Mouse (Mus musculus): ENCODE measurements around the gene Stac2. TPM values are rescaled to one million over a fixed set of nuclear protein-coding genes. Genes with fewer than 3 reads are reported as not detected.

Stac2 gene
- total and polyA plus RNA-seq, 3 experiments, result 0.07 TPM; not detected in 2

DNA sequence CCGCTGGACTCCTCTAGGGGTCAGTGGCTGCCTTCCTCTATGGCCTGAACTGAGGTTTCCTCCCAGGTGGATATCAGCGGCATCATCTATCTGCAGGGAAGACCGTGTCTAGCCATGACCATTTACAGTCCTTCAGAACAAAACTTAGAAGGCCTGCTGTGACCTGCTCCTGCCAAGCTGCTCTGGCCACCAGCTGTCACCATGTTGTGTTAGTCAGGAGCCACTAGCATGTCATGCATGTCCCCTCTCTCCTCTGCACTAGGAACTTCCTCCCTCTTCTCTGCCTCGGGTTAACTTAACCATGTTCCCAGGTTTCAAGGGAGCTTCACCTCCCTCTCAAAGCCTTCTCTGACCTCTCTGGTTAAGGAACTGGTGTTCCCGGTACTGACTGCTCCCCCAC is 53.5 kb downstream of the Stac2 start (continued):
- TF ChIP-seq ZMIZ1 (IDR thresholded peaks at IDR 0.05; ENCODE audit: low read depth, low read length) (peak; percentile 69; the same call in 1 of the 2 replicates), MAX (IDR thresholded peaks at IDR 0.05; ENCODE audit: low read length) (peak; percentile 62), UBTF (IDR thresholded peaks at IDR 0.05; ENCODE audit: low read depth, low read length) (no peak), IRF4 (IDR thresholded peaks at IDR 0.05; ENCODE audit: low read depth, low read length) (no peak), GABPA (IDR thresholded peaks at IDR 0.05; ENCODE audit: insufficient replicate concordance, low read depth, low read length) (no peak), CTCF (conservative IDR thresholded peaks at IDR 0.05 in 1 of 2, IDR thresholded peaks at IDR 0.05 in 1 of 2; ENCODE audit: low read depth in 2 of 2, low read length in 2 of 2) (peak in 1 of 2 experiments; percentile 46; a peak in 1 of 4 replicates), USF2 (conservative IDR thresholded peaks at IDR 0.05; ENCODE audit: low read depth, low read length) (no peak), USF1 (IDR thresholded peaks at IDR 0.05; ENCODE audit: low read depth, low read length) (no peak), KAT2A (IDR thresholded peaks at IDR 0.05; ENCODE audit: insufficient replicate concordance, low read length) (0 out of 2 replicates have a peak, but pooled peaks have one; percentile 31)

DNA sequence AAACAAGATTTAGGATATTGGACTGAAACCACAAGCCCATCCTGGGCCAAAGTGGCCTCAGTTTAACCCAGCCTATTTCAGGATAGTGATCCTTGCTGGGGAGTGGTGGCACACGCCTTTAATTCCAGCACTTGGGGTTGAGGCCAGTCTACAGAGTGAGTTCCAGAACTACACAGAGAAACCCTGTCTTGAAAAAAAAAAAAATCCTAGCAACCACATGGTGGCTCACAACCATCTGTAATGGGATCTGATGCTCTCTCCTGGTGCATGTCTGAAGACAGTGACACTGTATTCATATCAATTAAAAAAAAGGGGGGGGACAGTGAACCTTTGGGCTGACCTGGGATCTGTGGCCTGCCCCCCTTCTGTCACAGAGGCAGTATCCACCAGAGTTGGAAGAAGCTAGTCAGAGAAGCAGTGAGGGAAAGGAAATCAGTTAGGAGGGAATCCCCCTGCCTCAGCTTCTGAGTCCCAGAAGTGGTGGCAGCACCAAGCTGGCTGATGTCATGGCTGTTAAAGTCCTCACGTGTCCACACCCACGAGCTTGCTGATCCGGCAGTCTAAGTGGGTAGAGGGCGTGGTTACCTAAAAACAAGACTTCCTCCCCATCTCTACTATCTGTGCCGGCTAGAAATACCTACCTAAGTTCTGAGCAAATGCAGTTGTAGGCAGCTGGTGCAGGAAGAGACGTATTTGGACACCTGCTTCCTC is 54.2 kb downstream of the Stac2 start:
- H3K9ac ChIP-seq (ENCODE audit: insufficient read depth, low read depth), result peak overlapping the region; percentile 23
- H3K9me3 ChIP-seq (replicated peaks; ENCODE audit: low read length), result no peaks in the 10 kb centered on the region
- peak overlapping the region; percentile 69 for H3K4me2 ChIP-seq (ENCODE audit: insufficient read depth, low read depth, poor library complexity, severe bottlenecking)
- peak overlapping the region in 1 of 3 experiments; percentile 23 for H3K4me3 ChIP-seq (replicated peaks in 1 of 3; ENCODE audit: low read depth in 2 of 3, low read length in 2 of 3, poor library complexity in 1 of 3)
- peak overlapping the region; percentile 88 for H3K27ac ChIP-seq (ENCODE audit: insufficient read depth, low read depth)
- no peaks in the 10 kb centered on the region for H3K27me3 ChIP-seq (replicated peaks)
- H3K36me3 ChIP-seq (replicated peaks in 1 of 2; ENCODE audit: control insufficient read depth in 1 of 2, insufficient read depth in 1 of 2, low read length in 1 of 2), result no peaks in the 10 kb centered on the region
- peaks cover 42 to 85% of the 10 kb centered on the region in 2 experiments for H3K4me1 ChIP-seq (ENCODE audit: control insufficient read depth in 1 of 2, insufficient read depth in 2 of 2)
- dilution Hi-C loops (cut with MboI; ENCODE audit: extremely low pct_ligation_motif_present, extremely low pct_unique_long_range_greater_than_20kb, low sequenced_read_pairs), result no loop called here
- peak; percentile 98 for DNase-seq (ENCODE audit: extremely low read depth)
- no peaks in the 10 kb centered on the region for H3K79me2 ChIP-seq (replicated peaks; ENCODE audit: control insufficient read depth, extremely low read depth, insufficient read depth, poor library complexity, severe bottlenecking)
- in situ Hi-C loops (cut with MboI; ENCODE audit: low pct_ligation_motif_present, low pct_unique_long_range_greater_than_20kb, low sequenced_read_pairs), result no loop called here
- TF ChIP-seq HCFC1 (IDR thresholded peaks at IDR 0.05; ENCODE audit: low read depth, low read length), result no peak
- TF ChIP-seq ELF1 (IDR thresholded peaks at IDR 0.05; ENCODE audit: low read depth, low read length), result no peak
- TF ChIP-seq RAD21 (IDR thresholded peaks at IDR 0.05; ENCODE audit: low read depth, low read length), result no peak; the same call in 1 of the 2 replicates
- no peak for TF ChIP-seq E2F4 (IDR thresholded peaks at IDR 0.05; ENCODE audit: insufficient replicate concordance, low read depth, low read length)
- peak; percentile 71 for TF ChIP-seq USF2 (conservative IDR thresholded peaks at IDR 0.05; ENCODE audit: low read depth, low read length)
- no peak for TF ChIP-seq ZKSCAN1 (IDR thresholded peaks at IDR 0.05; ENCODE audit: borderline replicate concordance, low read depth, low read length)
- peak; percentile 79 for TF ChIP-seq JUN (IDR thresholded peaks at IDR 0.05; ENCODE audit: insufficient read depth, low read depth, low read length)
- peak; percentile 54 for TF ChIP-seq MXI1 (IDR thresholded peaks at IDR 0.05; ENCODE audit: low read depth, low read length)
- TF ChIP-seq USF1 (IDR thresholded peaks at IDR 0.05; ENCODE audit: low read depth, low read length), result peak; percentile 74
- TF ChIP-seq TCF12 (IDR thresholded peaks at IDR 0.05; ENCODE audit: low read depth, low read length), result peak; percentile 80
- no peak for TF ChIP-seq NELFE (IDR thresholded peaks at IDR 0.05; ENCODE audit: low read depth, low read length)
- no peak; the same call in none of the 2 replicates for TF ChIP-seq SIN3A (IDR thresholded peaks at IDR 0.05; ENCODE audit: low read length)
- TF ChIP-seq GABPA (IDR thresholded peaks at IDR 0.05; ENCODE audit: insufficient replicate concordance, low read depth, low read length), result no peak
- TF ChIP-seq POLR2AphosphoS2 (IDR thresholded peaks at IDR 0.05; ENCODE audit: low read depth, low read length), result no peak; the same call in 1 of the 2 replicates
- TF ChIP-seq RCOR1 (conservative IDR thresholded peaks at IDR 0.05; ENCODE audit: low read depth, low read length), result no peak
- 0 out of 2 replicates have a peak, but pooled peaks have one; percentile 51 for TF ChIP-seq JUND (conservative IDR thresholded peaks at IDR 0.05; ENCODE audit: low read depth, low read length)
- no peak; a peak in 1 of 4 replicates for TF ChIP-seq CTCF (conservative IDR thresholded peaks at IDR 0.05 in 1 of 2, IDR thresholded peaks at IDR 0.05 in 1 of 2; ENCODE audit: low read depth in 2 of 2, low read length in 2 of 2)
- TF ChIP-seq PAX5 (IDR thresholded peaks at IDR 0.05; ENCODE audit: low read length), result no peak
- peak; percentile 63; the same call in 1 of the 2 replicates for TF ChIP-seq MYC (IDR thresholded peaks at IDR 0.05; ENCODE audit: low read depth, low read length)
- no peak for TF ChIP-seq UBTF (IDR thresholded peaks at IDR 0.05; ENCODE audit: low read depth, low read length)
- TF ChIP-seq POLR2A (IDR thresholded peaks at IDR 0.05; ENCODE audit: low read depth, low read length), result peak; percentile 35; the same call in 1 of the 2 replicates
- no peak for TF ChIP-seq ZC3H11A (IDR thresholded peaks at IDR 0.05; ENCODE audit: low read depth, low read length)
- TF ChIP-seq BHLHE40 (IDR thresholded peaks at IDR 0.05; ENCODE audit: low read depth, low read length), result peak; percentile 99
- TF ChIP-seq SMC3 (IDR thresholded peaks at IDR 0.05; ENCODE audit: low read depth, low read length), result peak; percentile 19
- TF ChIP-seq MAFK (IDR thresholded peaks at IDR 0.05; ENCODE audit: insufficient replicate concordance, low read length), result no peak
- TF ChIP-seq MAZ (IDR thresholded peaks at IDR 0.05; ENCODE audit: low read depth, low read length), result no peak
- TF ChIP-seq ZNF384 (IDR thresholded peaks at IDR 0.05; ENCODE audit: low read depth, low read length), result peak; percentile 93
- TF ChIP-seq ETS1 (conservative IDR thresholded peaks at IDR 0.05; ENCODE audit: low read depth, low read length), result peak; percentile 99
- TF ChIP-seq ZMIZ1 (IDR thresholded peaks at IDR 0.05; ENCODE audit: low read depth, low read length), result no peak
- no peak for TF ChIP-seq CHD1 (IDR thresholded peaks at IDR 0.05; ENCODE audit: low read depth, low read length)
- TF ChIP-seq MAX (IDR thresholded peaks at IDR 0.05; ENCODE audit: low read length), result peak; percentile 80; the same call in 1 of the 2 replicates
- no peak for TF ChIP-seq KAT2A (IDR thresholded peaks at IDR 0.05; ENCODE audit: insufficient replicate concordance, low read length)
- no peak for TF ChIP-seq IRF4 (IDR thresholded peaks at IDR 0.05; ENCODE audit: low read depth, low read length)
